Mouse (Mus musculus): ENCODE results near the gene Fahd2a. TPM values are rescaled to one million over a fixed set of nuclear protein-coding genes. Genes with fewer than 3 reads are reported as not detected.

Gene Fahd2a
- total and polyA plus RNA-seq, 3 experiments: 6.8 to 8.2 TPM; not detected in 1

- Histone ChIP-seq H3K36me3 (ENCODE audit: control insufficient read depth in 1 of 2, insufficient read depth in 2 of 2, low read length in 2 of 2) (peaks cover 0 to 4% of the 10 kb centered on the region in 2 experiments; a peak in 1 of 4 replicates), H3K27me3 (ENCODE audit: control insufficient read depth in 1 of 2, insufficient read depth in 2 of 2, low read length in 2 of 2) (peaks cover 0 to 3% of the 10 kb centered on the region in 2 experiments; a peak in 2 of 4 replicates), H3K9ac (ENCODE audit: control insufficient read depth, low read depth, low read length, poor library complexity, severe bottlenecking) (no peak overlapping the region)
These were observed 17.0 kb upstream of the Fahd2a start for GRCm38 (mm10) chr2:127461351-127461750.

GRCm38 (mm10) chr2:127459341-127459740, 15.0 kb upstream of the Fahd2a start:
- peaks cover 0 to 10% of the 10 kb centered on the region in 2 experiments; a peak in 2 of 4 replicates for H3K4me1 ChIP-seq (ENCODE audit: control insufficient read depth in 1 of 2, insufficient read depth in 2 of 2, low read length in 2 of 2)
- H3K4me3 ChIP-seq (ENCODE audit: control insufficient read depth in 1 of 2, insufficient read depth in 1 of 2, low read depth in 2 of 2, low read length in 2 of 2): no peak overlapping the region
- no peaks in the 10 kb centered on the region for H3K79me2 ChIP-seq (ENCODE audit: control insufficient read depth, insufficient read depth, low read length, poor library complexity)
- DNase-seq (ENCODE audit: low read depth, low spot score): no peak
- peaks cover 0 to 4% of the 10 kb centered on the region in 2 experiments; a peak in 1 of 4 replicates for H3K36me3 ChIP-seq (ENCODE audit: control insufficient read depth in 1 of 2, insufficient read depth in 2 of 2, low read length in 2 of 2)
- H3K9me3 ChIP-seq (replicated peaks; ENCODE audit: insufficient read depth, low read length): no peaks in the 10 kb centered on the region
- no peak overlapping the region for H3K27ac ChIP-seq (ENCODE audit: control insufficient read depth, low read depth, low read length)
- peaks cover 0 to 3% of the 10 kb centered on the region in 2 experiments; a peak in 2 of 4 replicates for H3K27me3 ChIP-seq (ENCODE audit: control insufficient read depth in 1 of 2, insufficient read depth in 2 of 2, low read length in 2 of 2)
- no peak for TF ChIP-seq KAT2A (conservative IDR thresholded peaks at IDR 0.05; ENCODE audit: low read depth, low read length)
- no peak for TF ChIP-seq MAFK (IDR thresholded peaks at IDR 0.05; ENCODE audit: borderline replicate concordance, low read depth, low read length)
- TF ChIP-seq POLR2A (IDR thresholded peaks at IDR 0.05; ENCODE audit: control insufficient read depth in 1 of 2, insufficient read depth in 1 of 2, low read depth in 1 of 2, low read length in 2 of 2, poor library complexity in 1 of 2): no peak
- TF ChIP-seq GABPA (IDR thresholded peaks at IDR 0.05; ENCODE audit: low read depth, low read length): no peak
- no peak for TF ChIP-seq MEF2A (IDR thresholded peaks at IDR 0.05; ENCODE audit: extremely low read depth, insufficient replicate concordance, low read depth, low read length, poor library complexity, severe bottlenecking)
- TF ChIP-seq NRF1 (IDR thresholded peaks at IDR 0.05; ENCODE audit: insufficient read depth, low read depth, low read length, poor library complexity, severe bottlenecking): no peak
- no peak overlapping the region for H3K9ac ChIP-seq (ENCODE audit: control insufficient read depth, low read depth, low read length, poor library complexity, severe bottlenecking)

More at GRCm38 (mm10) chr2:127461351-127461750, 17.0 kb upstream of the Fahd2a start:
- no peak for DNase-seq (ENCODE audit: low read depth, low spot score)
- peaks cover 0 to 10% of the 10 kb centered on the region in 2 experiments; a peak in 2 of 4 replicates for H3K4me1 ChIP-seq (ENCODE audit: control insufficient read depth in 1 of 2, insufficient read depth in 2 of 2, low read length in 2 of 2)
- H3K4me3 ChIP-seq (ENCODE audit: control insufficient read depth in 1 of 2, insufficient read depth in 1 of 2, low read depth in 2 of 2, low read length in 2 of 2): no peak overlapping the region
- H3K9me3 ChIP-seq (replicated peaks; ENCODE audit: insufficient read depth, low read length): no peaks in the 10 kb centered on the region
- no peak for TF ChIP-seq POLR2AphosphoS5 (IDR thresholded peaks at IDR 0.05; ENCODE audit: borderline replicate concordance, low read depth, low read length)
- TF ChIP-seq NRF1 (IDR thresholded peaks at IDR 0.05; ENCODE audit: insufficient read depth, low read depth, low read length, poor library complexity, severe bottlenecking): no peak
- TF ChIP-seq ZMIZ1 (IDR thresholded peaks at IDR 0.05; ENCODE audit: low read depth, low read length): no peak
- no peak for TF ChIP-seq KAT2A (conservative IDR thresholded peaks at IDR 0.05; ENCODE audit: low read depth, low read length)
- no peak for TF ChIP-seq SMC3 (IDR thresholded peaks at IDR 0.05; ENCODE audit: low read depth, low read length)
- no peak for TF ChIP-seq ZNF384 (IDR thresholded peaks at IDR 0.05; ENCODE audit: low read depth, low read length)
- no peak for TF ChIP-seq ETS1 (IDR thresholded peaks at IDR 0.05; ENCODE audit: low read depth, low read length)
- no peak for TF ChIP-seq ELF1 (IDR thresholded peaks at IDR 0.05; ENCODE audit: low read depth, low read length)
- TF ChIP-seq JUND (IDR thresholded peaks at IDR 0.05; ENCODE audit: low read depth, low read length): no peak
- no peak for TF ChIP-seq MAX (IDR thresholded peaks at IDR 0.05; ENCODE audit: low read length)
- TF ChIP-seq MEF2A (IDR thresholded peaks at IDR 0.05; ENCODE audit: extremely low read depth, insufficient replicate concordance, low read depth, low read length, poor library complexity, severe bottlenecking): no peak
- no peak for TF ChIP-seq TBP (IDR thresholded peaks at IDR 0.05; ENCODE audit: low read depth, low read length)
- no peak for TF ChIP-seq TCF12 (IDR thresholded peaks at IDR 0.05; ENCODE audit: low read depth, low read length)
- no peak for TF ChIP-seq BHLHE40 (IDR thresholded peaks at IDR 0.05; ENCODE audit: borderline replicate concordance, low read depth, low read length)
- H3K27ac ChIP-seq (ENCODE audit: control insufficient read depth, low read depth, low read length): no peak overlapping the region
- H3K79me2 ChIP-seq (ENCODE audit: control insufficient read depth, insufficient read depth, low read length, poor library complexity): no peaks in the 10 kb centered on the region

Measured in MEL (cell line).